Mouse (Mus musculus): ENCODE measurements around the gene Itih2. TPM values are rescaled to one million over a fixed set of nuclear protein-coding genes. Genes with fewer than 3 reads are reported as not detected.
A peak's percentile ranks its signal among the peaks of the same experiment; 100 is the strongest.

Itih2 gene
- polyA plus RNA-seq (2012; ENCODE audit: insufficient read depth, insufficient read length, missing spikeins), result 0.44 and 0.58 TPM in 2 replicates

DNA sequence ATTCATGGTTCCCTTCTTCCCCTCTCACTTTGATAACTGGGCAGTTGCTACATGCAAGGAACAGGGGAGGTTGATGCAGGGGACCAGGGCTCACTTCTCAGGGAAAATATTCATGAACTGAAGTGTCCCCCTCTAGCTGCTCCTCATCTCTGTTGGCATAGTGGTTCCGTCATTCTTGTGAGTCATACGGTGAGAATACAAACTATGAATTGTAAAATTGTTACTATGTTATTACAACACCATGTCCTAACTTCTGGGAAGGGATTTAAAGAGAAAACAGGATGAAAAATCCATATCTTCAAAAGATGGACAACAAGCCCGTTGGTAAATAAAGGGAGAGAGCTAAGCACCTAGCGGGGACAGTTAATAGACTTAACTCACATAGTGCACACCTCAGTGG, at the start of gene Itih2:
Gene Itih2, minus strand, starts transcription at position 101 of the 400 bp plus-strand sequence.
- H3K27ac ChIP-seq (replicated peaks; ENCODE audit: low read depth, low read length), result no peak within 1 kb of the TSS
- H3K4me3 ChIP-seq (ENCODE audit: insufficient read depth, low read depth, low read length), result no peak within 1 kb of the TSS
- no peaks in the 10 kb centered on the region for H3K4me1 ChIP-seq (ENCODE audit: control insufficient read depth, insufficient read depth, insufficient read length, low read length)

DNA sequence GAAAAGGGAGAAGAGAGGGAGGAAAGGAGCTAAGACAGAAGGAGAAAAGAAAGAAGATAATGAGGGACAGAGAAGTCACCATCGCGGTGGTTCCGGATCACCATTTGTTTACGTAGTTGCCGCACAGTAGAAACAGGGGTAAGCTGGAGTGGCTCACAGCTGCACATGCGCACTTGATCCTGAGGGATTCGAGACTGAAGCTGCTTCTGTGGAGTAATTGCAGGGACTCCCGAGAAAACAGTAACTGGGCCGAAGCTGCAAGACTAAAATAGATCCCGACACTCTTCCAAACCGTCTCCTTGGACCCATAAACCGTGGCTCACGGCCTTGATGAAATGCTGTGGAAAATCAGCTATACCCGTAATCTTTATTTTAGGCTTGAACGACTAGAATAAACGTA, 38.8 kb upstream of the Itih2 start:
- Histone ChIP-seq H3K27ac (replicated peaks; ENCODE audit: low read depth, low read length) (peak overlapping the region; percentile 96), H3K4me1 (ENCODE audit: control insufficient read depth, insufficient read depth, insufficient read length, low read length) (peaks cover 19% of the 10 kb centered on the region), H3K4me3 (ENCODE audit: insufficient read depth, low read depth, low read length) (0 out of 2 replicates have a peak overlapping the region, but pooled peaks have one; percentile 25)

DNA sequence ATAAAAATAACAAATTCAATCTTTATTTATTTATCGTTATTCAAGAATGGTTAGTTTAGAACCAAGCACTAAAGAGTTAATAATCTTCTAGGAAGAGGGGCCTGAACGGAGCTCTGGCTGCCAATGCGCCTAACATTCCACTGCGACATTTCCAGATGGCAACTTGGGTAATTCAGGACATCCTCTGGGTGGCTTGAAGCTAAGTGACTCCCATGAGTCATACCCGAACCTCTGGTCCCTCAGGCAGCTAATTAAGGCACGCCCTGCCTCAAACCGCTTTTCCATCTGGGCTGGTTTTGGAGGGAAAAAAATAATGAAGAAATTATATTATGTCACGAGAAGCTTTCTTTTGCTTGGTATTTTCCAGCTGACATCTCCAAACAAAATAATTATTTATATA, 36.8 kb upstream of the Itih2 start:
- H3K4me3 ChIP-seq (ENCODE audit: insufficient read depth, low read depth, low read length), result no peak overlapping the region
- no peak overlapping the region for H3K27ac ChIP-seq (replicated peaks; ENCODE audit: low read depth, low read length)
- H3K4me1 ChIP-seq (ENCODE audit: control insufficient read depth, insufficient read depth, insufficient read length, low read length), result peaks cover 19% of the 10 kb centered on the region

DNA sequence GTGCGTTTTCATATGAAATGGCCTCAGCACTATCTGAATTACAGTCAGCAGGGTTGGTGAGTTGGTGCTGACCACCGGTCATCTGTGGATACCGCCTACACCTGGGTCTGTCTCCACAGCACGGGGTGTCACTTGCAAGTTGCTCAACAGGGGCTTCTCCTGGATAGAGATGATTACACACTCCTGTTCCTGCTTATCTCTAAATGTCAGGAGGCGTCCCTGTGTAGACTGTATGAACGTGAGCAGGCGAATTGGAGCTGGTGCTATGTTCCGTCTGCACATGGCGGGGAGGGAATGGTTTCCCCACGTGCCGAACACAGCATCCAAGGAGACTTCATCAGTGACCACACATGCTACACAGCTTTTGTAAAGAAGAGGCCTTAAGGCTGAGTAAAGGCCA, 36.1 kb upstream of the Itih2 start:
- Histone ChIP-seq H3K4me1 (ENCODE audit: control insufficient read depth, insufficient read depth, insufficient read length, low read length) (peaks cover 19% of the 10 kb centered on the region), H3K4me3 (ENCODE audit: insufficient read depth, low read depth, low read length) (no peak overlapping the region), H3K27ac (replicated peaks; ENCODE audit: low read depth, low read length) (no peak overlapping the region)

DNA sequence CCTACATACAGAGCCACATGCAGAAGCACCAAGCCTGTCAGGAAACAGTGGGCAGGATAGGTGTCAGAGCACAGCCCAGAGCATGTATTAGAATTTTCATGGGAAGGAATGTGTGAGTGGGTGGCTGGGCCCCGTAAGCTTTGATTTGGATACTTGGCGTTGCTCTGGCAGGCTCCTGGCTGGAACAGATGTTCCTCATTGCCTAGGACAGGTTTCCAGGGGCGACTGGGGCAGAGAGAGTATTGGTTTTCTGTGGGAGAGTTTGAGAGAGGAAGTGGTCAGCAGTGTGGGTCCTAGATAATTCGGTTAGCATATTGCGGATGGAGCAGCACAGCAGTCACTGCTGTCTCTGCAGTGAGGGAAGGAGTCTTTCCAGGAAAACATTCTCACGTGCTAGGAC, 35.4 kb upstream of the Itih2 start:
- Histone ChIP-seq H3K4me1 (ENCODE audit: control insufficient read depth, insufficient read depth, insufficient read length, low read length) (peaks cover 19% of the 10 kb centered on the region), H3K4me3 (ENCODE audit: insufficient read depth, low read depth, low read length) (no peak overlapping the region), H3K27ac (replicated peaks; ENCODE audit: low read depth, low read length) (no peak overlapping the region)

DNA sequence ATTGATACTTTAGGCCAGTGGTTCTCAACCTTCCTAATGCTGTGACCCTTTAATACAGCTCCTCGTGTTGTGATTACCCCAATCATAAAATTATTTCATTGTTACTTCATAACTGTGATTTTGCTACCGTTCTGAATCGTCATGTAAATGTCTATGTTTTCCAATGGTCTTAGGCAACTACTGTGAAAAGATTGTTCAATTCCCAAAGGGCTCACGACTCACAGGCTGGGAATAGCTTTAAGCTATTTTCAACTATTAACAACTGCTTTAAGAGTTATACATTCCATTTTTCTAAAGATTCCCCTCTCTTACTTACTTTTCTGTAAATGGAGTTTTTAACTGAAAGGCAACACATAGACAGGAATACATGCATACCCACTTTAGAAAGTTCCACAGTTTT, 30.8 kb upstream of the Itih2 start:
- H3K27ac ChIP-seq (replicated peaks; ENCODE audit: low read depth, low read length), result peak overlapping the region; percentile 11

DNA sequence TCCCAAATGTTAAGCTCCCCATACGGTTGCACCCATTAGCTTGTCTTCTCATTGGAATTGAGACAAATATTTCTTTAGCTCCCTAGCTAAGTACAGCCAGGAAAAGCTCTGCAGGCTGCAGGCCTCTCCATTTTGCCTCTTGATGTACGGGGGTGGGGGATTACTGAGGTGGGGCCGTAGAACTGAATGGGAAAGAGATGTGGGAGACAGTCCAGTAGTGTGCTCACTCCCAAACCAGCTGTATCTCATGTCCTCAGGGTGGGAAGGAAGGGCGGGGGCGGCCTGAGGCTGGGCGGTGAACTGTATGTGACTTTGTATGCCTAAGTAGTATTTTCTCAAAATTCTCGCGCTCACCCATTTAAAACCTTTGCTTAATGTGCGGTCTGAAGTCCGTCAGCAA, 26.0 kb upstream of the Itih2 start:
- peaks cover 11% of the 10 kb centered on the region for H3K4me1 ChIP-seq (ENCODE audit: control insufficient read depth, insufficient read depth, insufficient read length, low read length)
- no peak overlapping the region for H3K4me3 ChIP-seq (ENCODE audit: insufficient read depth, low read depth, low read length)
- no peak overlapping the region for H3K27ac ChIP-seq (replicated peaks; ENCODE audit: low read depth, low read length)

More for the DNA sequence above, 30.8 kb upstream of the Itih2 start:
- Histone ChIP-seq H3K4me1 (ENCODE audit: control insufficient read depth, insufficient read depth, insufficient read length, low read length) (peaks cover 5% of the 10 kb centered on the region), H3K4me3 (ENCODE audit: insufficient read depth, low read depth, low read length) (no peak overlapping the region)

DNA sequence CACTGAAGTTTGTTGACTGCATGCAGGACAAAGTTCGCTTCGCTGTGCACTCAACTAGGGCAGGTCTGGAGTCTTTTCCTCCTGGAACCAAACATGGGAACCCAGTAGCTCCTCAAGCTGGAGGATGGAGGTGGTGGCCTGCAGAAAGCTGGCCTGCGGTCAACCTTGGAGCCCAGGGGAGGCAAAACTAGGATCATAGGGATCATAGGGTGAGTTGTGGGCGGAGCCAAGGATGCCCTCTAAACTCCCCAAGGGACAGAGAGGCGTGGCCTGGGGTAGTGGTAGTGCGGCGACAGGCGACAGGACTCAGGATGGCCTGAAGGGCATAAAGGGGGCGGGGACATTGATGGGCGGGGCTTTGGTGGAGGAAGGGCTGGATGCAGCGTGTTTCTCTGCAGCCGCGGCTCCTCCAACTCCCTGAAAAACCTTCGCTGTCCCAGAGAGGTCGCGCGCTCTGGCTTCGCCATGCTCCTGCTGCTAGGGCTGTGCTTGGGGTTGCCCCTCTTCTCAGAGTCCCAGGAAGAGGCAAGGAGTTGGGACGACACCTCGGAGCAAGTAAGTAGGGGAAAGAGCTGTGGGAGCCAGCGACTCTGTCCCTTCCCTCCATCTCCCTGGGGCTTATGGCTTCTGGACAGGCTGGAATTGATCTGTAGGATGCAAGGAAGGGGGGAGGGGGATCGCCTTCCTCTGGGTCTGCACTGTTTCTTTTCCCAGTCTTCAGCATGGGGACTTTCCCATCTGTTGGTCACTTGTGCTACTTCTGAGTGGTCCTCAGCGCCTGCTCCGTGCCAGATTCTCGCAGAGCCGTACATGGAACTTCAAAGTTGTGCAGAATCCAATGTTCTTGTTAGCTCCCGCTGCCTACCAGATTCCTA, 22.2 kb upstream of the Itih2 start, which contains the start of gene Itih5:
Gene Itih5, plus strand, starts transcription at position 371 of the 875 bp plus-strand sequence.
- H3K27ac ChIP-seq (replicated peaks; ENCODE audit: low read depth, low read length), result peak within 1 kb of the TSS; percentile 50
- peak within 1 kb of the TSS; percentile 69 for H3K4me3 ChIP-seq (ENCODE audit: insufficient read depth, low read depth, low read length)

DNA sequence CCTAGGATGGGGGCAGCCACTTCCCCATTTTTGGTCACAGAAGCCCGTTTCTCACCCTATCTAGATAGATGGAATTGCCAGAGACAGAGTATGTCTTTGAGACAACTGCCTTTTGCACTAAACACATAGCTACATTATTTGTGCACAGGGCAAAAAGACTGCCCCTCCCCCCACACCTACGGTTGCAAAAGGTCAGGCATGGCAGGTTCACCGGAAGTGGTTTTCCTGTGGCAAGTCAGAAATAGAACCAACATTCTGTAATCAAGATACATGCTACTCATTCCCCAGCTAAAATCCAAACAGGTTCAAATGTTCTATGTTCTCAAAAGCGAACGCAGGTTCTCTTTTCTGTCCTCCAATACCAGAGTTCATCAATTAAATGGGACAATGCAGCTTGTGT, 21.4 kb upstream of the Itih2 start:
- H3K4me1 ChIP-seq (ENCODE audit: control insufficient read depth, insufficient read depth, insufficient read length, low read length), result peaks cover 11% of the 10 kb centered on the region
- H3K4me3 ChIP-seq (ENCODE audit: insufficient read depth, low read depth, low read length), result no peak overlapping the region
- no peak overlapping the region for H3K27ac ChIP-seq (replicated peaks; ENCODE audit: low read depth, low read length)

More for the DNA sequence above, 22.2 kb upstream of the Itih2 start, which contains the start of gene Itih5:
- H3K4me1 ChIP-seq (ENCODE audit: control insufficient read depth, insufficient read depth, insufficient read length, low read length), result peaks cover 11% of the 10 kb centered on the region

DNA sequence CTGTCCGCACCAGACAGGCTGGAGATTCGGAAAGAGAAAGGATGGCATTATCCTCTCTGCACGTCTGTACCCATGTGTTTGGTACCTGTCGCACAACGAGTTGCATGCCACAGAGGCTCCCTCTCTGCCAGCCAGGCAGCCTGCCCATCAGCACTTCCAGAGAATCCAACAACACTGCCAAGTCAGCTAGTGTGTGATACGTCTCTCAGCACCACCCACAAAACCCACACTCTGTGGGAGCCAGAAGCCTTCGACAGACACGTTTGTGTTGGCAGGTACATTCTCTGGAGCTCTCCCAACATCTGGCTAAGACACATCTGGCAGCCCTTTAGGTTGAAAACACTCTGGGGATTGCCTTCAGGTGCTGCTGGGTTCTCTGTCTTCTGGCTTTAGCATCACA, 16.0 kb upstream of the Itih2 start:
- Histone ChIP-seq H3K4me3 (ENCODE audit: insufficient read depth, low read depth, low read length) (no peak overlapping the region), H3K27ac (replicated peaks; ENCODE audit: low read depth, low read length) (no peak overlapping the region), H3K4me1 (ENCODE audit: control insufficient read depth, insufficient read depth, insufficient read length, low read length) (no peaks in the 10 kb centered on the region)

DNA sequence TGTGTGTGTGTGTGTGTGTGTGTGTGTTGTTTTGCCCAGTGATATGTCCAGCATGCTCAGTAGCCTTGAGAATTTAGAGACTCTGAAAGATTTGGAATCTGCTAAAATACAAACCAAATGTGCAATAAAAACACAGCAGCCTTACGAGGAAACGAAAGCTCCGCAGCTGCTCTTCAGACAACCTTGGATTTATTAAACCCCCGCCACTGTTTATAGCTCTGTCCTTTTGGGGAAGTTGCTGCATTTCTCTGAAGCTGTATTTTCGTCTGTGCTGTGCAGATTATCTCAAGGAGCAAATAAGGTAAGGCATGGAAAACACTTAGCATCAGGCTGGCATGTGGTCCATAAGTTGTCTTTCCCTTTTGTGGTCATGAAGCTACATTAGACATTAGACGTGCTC, 14.3 kb upstream of the Itih2 start:
- Histone ChIP-seq H3K4me3 (ENCODE audit: insufficient read depth, low read depth, low read length) (no peak overlapping the region), H3K27ac (replicated peaks; ENCODE audit: low read depth, low read length) (no peak overlapping the region), H3K4me1 (ENCODE audit: control insufficient read depth, insufficient read depth, insufficient read length, low read length) (no peaks in the 10 kb centered on the region)

DNA sequence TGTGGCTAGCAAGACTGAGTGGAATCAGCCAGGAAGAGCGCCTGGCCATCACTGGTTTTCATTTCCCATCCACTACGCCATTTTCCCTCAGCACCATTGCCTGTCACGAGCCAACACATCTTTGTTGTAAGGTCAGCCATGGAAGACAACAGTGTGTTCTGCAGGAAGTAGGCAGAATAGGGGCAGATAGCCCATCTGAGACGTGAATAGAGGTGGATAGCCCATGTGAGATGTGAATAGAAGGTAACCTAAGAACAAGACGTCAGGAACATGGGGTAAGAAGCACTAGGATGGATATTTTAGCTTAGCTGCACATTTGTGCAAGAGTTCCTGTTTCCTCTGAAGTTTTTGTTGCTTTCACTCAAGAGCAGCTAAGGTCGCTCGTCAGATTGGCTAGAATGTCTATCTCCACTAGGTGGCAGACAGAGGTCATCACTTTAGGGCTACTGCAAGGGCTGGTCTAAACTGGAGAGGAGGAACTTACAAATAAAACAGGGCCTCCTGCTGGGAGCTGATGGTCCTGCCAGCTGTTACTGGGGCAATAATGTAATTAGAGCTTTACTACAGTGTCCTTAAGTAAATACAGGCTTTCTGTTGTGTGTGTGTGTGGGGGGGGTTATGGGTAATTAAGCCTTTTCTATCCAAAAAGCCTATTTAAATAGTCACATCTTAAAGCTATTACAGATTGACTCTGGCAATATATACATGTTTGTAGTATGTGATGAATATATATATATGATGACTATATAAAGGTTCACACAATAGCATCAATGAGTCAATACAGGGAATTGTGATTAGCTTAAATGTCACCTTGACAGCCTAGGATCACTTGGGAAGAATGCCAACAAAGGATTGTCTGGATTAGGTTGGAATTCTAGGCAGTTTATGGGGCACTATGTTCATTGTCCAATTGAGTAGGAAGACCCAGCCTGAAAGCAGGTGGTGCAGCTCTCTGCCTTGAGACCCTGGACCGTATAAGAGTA, 11.6 kb upstream of the Itih2 start:
- H3K27ac ChIP-seq (replicated peaks; ENCODE audit: low read depth, low read length), result no peak overlapping the region
- no peaks in the 10 kb centered on the region for H3K4me1 ChIP-seq (ENCODE audit: control insufficient read depth, insufficient read depth, insufficient read length, low read length)
- H3K4me3 ChIP-seq (ENCODE audit: insufficient read depth, low read depth, low read length), result no peak overlapping the region

DNA sequence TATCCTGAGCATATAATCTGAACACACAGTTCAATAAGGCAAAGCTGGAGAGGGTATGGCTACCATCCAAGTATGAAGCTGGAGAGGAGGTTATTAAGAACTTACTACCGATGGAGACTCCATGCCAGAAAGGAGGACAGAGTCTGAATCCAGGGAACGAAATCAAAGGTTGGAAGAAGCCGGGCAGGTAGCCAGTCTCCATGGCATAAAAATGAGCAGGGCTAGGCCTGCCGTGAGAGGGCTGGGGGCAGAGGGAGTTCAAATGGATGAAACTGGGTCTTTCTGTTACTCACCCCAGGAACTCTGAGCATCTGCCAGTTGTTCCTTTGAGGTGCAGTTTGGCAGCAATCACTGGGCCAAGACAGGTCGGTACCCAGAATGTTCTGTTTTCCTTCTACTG, 9.3 kb upstream of the Itih2 start:
- Histone ChIP-seq H3K27ac (replicated peaks; ENCODE audit: low read depth, low read length) (no peak overlapping the region), H3K4me3 (ENCODE audit: insufficient read depth, low read depth, low read length) (no peak overlapping the region), H3K4me1 (ENCODE audit: control insufficient read depth, insufficient read depth, insufficient read length, low read length) (no peaks in the 10 kb centered on the region)

DNA sequence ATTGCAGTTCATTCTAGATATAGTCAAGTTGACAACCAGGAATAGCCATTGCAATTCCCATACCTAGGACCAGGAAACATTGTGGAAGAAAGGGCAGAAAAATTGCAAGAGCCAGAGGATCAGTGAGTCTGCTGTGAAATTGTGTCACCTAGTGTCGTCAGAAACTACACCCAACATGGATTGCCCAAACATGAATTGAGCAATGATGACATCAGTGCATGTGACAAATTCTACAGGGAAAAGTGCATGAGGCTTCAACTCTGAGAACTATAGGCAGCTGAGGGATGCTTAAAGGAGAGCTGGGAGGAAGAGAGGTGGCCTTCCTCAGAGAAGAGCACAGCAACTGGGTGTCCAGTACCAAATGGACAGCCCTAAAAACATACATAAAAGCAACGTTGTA, 6.1 kb upstream of the Itih2 start:
- H3K4me1 ChIP-seq (ENCODE audit: control insufficient read depth, insufficient read depth, insufficient read length, low read length), result no peaks in the 10 kb centered on the region
- no peak overlapping the region for H3K27ac ChIP-seq (replicated peaks; ENCODE audit: low read depth, low read length)
- no peak overlapping the region for H3K4me3 ChIP-seq (ENCODE audit: insufficient read depth, low read depth, low read length)

DNA sequence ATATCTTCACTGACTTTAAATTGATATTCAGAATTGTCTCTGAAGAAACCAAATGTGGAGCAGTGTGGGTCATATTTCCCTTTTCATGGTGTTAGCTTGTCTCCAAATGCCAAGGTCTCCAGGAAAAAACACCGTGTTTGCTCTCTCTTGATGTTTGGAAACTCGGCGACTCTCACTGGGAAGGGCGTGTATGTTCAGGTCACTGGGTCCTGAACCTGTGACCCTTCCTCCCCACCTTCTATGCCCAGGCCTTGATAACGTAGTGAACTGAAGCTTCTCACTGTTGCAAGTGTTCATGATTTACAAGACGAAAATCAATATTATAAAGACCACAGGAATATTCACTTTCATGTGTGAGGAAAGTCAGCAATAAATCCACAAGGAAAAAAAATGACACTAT, 2.7 kb upstream of the Itih2 start:
- Histone ChIP-seq H3K4me3 (ENCODE audit: insufficient read depth, low read depth, low read length) (no peak overlapping the region), H3K27ac (replicated peaks; ENCODE audit: low read depth, low read length) (no peak overlapping the region), H3K4me1 (ENCODE audit: control insufficient read depth, insufficient read depth, insufficient read length, low read length) (no peaks in the 10 kb centered on the region)

Data from brown adipose tissue, adult 24 weeks (tissue).